Comparison of ENCODE assay signal across 23 mouse cellular contexts in genomic region chr3:132471070-132471469, GRCm38 (mm10).
DNase-seq lines count a peak whose midpoint lies in the region; ATAC-seq and TF ChIP-seq lines count a peak whose summit lies in the region.
"Had no signal": no experiment of that assay in that cellular context is flagged by ENCODE, and none has a peak within 500 bp of the region (broad histone marks: within the 10 kb centered on the region; RNA-seq: fewer than 3 reads in every experiment).

No protein-coding gene starts in this region.

- H3K36me3 ChIP-seq in kidney, embryonic 15.5 days, result no peaks in the 10 kb centered on the region
- H3K36me3 ChIP-seq in lung, postnatal 0 days (ENCODE audit: insufficient read depth, low read length), result no peaks in the 10 kb centered on the region
- H3K36me3 ChIP-seq in intestine, postnatal 0 days (ENCODE audit: control insufficient read depth, insufficient read depth), result no peaks in the 10 kb centered on the region
- H3K36me3 ChIP-seq in midbrain, embryonic 10.5 days, result no peaks in the 10 kb centered on the region
- H3K36me3 ChIP-seq: embryonic facial prominence, embryonic 10.5 days; embryonic facial prominence, embryonic 12.5 days; forebrain, embryonic 15.5 days; G1E had no signal

- no peak overlapping the region for H3K4me3 ChIP-seq in kidney, embryonic 15.5 days (replicated peaks)
- H3K4me3 ChIP-seq in lung, postnatal 0 days (ENCODE audit: low read depth, low read length), result no peak overlapping the region
- H3K4me3 ChIP-seq in intestine, postnatal 0 days (ENCODE audit: low read depth, low read length), result no peak overlapping the region
- H3K4me3 ChIP-seq in midbrain, embryonic 10.5 days, result no peak overlapping the region
- H3K4me3 ChIP-seq: embryonic facial prominence, embryonic 10.5 days; embryonic facial prominence, embryonic 12.5 days; forebrain, embryonic 13.5 days; forebrain, embryonic 15.5 days had no signal

- H3K27ac ChIP-seq in kidney, embryonic 15.5 days, result no peak overlapping the region
- H3K27ac ChIP-seq in lung, postnatal 0 days (ENCODE audit: low read length), result no peak overlapping the region
- no peak overlapping the region for H3K27ac ChIP-seq in intestine, postnatal 0 days (ENCODE audit: low read depth, low read length)
- H3K27ac ChIP-seq in midbrain, embryonic 10.5 days (replicated peaks), result no peak overlapping the region
- H3K27ac ChIP-seq: embryonic facial prominence, embryonic 10.5 days; embryonic facial prominence, embryonic 12.5 days; forebrain, embryonic 13.5 days; forebrain, embryonic 15.5 days had no signal

- H3K4me2 ChIP-seq in kidney, embryonic 15.5 days, result no peak overlapping the region
- no peak overlapping the region for H3K4me2 ChIP-seq in lung, postnatal 0 days (replicated peaks; ENCODE audit: low read depth, low read length)
- no peak overlapping the region for H3K4me2 ChIP-seq in intestine, postnatal 0 days (replicated peaks; ENCODE audit: low read depth)
- H3K4me2 ChIP-seq: embryonic facial prominence, embryonic 12.5 days; forebrain, embryonic 13.5 days; forebrain, embryonic 15.5 days had no signal

- peak; percentile 33; the same call in 1 of the 2 replicates for ATAC-seq in kidney, embryonic 15.5 days (replicated peaks; ENCODE audit: low FRiP score)
- ATAC-seq in lung, postnatal 0 days, result no peak
- ATAC-seq in intestine, postnatal 0 days, result no peak
- ATAC-seq: forebrain, embryonic 13.5 days; forebrain, embryonic 15.5 days; forebrain, postnatal 0 days; Patski had no signal

- no peak overlapping the region for H3K9ac ChIP-seq in kidney, embryonic 15.5 days
- no peak overlapping the region for H3K9ac ChIP-seq in lung, postnatal 0 days (replicated peaks; ENCODE audit: low read depth)
- no peak overlapping the region for H3K9ac ChIP-seq in intestine, postnatal 0 days (ENCODE audit: low read depth, low read length)
- H3K9ac ChIP-seq: embryonic facial prominence, embryonic 12.5 days; forebrain, embryonic 13.5 days; forebrain, embryonic 15.5 days; forebrain, postnatal 0 days had no signal

- no peak for TF ChIP-seq EP300 in lung, postnatal 0 days (IDR thresholded peaks at IDR 0.05)

- no peaks in the 10 kb centered on the region for H3K4me1 ChIP-seq in kidney, embryonic 15.5 days
- H3K4me1 ChIP-seq in lung, postnatal 0 days (ENCODE audit: insufficient read depth, low read depth, low read length), result no peaks in the 10 kb centered on the region
- H3K4me1 ChIP-seq in intestine, postnatal 0 days (replicated peaks; ENCODE audit: control insufficient read depth, insufficient read depth, low read length), result no peaks in the 10 kb centered on the region
- H3K4me1 ChIP-seq in midbrain, embryonic 10.5 days, result 0 out of 2 replicates have a peak, but pooled peaks cover 3% of the 10 kb centered on the region
- H3K4me1 ChIP-seq: embryonic facial prominence, embryonic 10.5 days; embryonic facial prominence, embryonic 12.5 days; forebrain, embryonic 13.5 days; forebrain, embryonic 15.5 days had no signal

- 36% methylated on average over 4 of the region's 4 CpGs for WGBS in kidney, embryonic 15.5 days
- WGBS in lung, postnatal 0 days, result 37% methylated on average over 4 of the region's 4 CpGs
- WGBS in intestine, postnatal 0 days, result 50% methylated on average over 4 of the region's 4 CpGs
- WGBS in midbrain, embryonic 10.5 days, result 62% methylated on average over 4 of the region's 4 CpGs

- no peaks in the 10 kb centered on the region for H3K27me3 ChIP-seq in kidney, embryonic 15.5 days
- no peaks in the 10 kb centered on the region for H3K27me3 ChIP-seq in lung, postnatal 0 days (replicated peaks; ENCODE audit: insufficient read depth, low read length)
- no peaks in the 10 kb centered on the region for H3K27me3 ChIP-seq in intestine, postnatal 0 days (replicated peaks; ENCODE audit: control insufficient read depth, insufficient read depth, low read length)
- H3K27me3 ChIP-seq in midbrain, embryonic 10.5 days (ENCODE audit: low read depth, poor library complexity, severe bottlenecking), result no peaks in the 10 kb centered on the region
- H3K27me3 ChIP-seq: embryonic facial prominence, embryonic 12.5 days; forebrain, embryonic 13.5 days; forebrain, embryonic 15.5 days; Patski had no signal

- no peaks in the 10 kb centered on the region for H3K9me3 ChIP-seq in kidney, embryonic 15.5 days (replicated peaks)
- H3K9me3 ChIP-seq in lung, postnatal 0 days (ENCODE audit: low read length), result no peaks in the 10 kb centered on the region
- H3K9me3 ChIP-seq in intestine, postnatal 0 days (ENCODE audit: control insufficient read depth), result no peaks in the 10 kb centered on the region
- H3K9me3 ChIP-seq in midbrain, embryonic 10.5 days (replicated peaks), result no peaks in the 10 kb centered on the region
- H3K9me3 ChIP-seq: embryonic facial prominence, embryonic 10.5 days; embryonic facial prominence, embryonic 12.5 days; forebrain, embryonic 13.5 days; forebrain, embryonic 15.5 days; G1E had no signal

- TF ChIP-seq CTCF in lung, postnatal 0 days (IDR thresholded peaks at IDR 0.05), result no peak
- TF ChIP-seq CTCF in intestine, postnatal 0 days (IDR thresholded peaks at IDR 0.05; ENCODE audit: low read depth), result no peak

- no peak for DNase-seq in kidney, adult 8-10 months
- DNase-seq in lung, postnatal 0 days (ENCODE audit: low spot score), result peak; percentile 5
- DNase-seq in lung, postnatal 4 days, result no peak
- DNase-seq in ES-CJ7 (ENCODE audit: low read depth, low spot score) (peak; percentile 42), R1 (ENCODE audit: low read depth, low spot score) (peak; percentile 66)
- DNase-seq in midbrain, embryonic 10.5 days (ENCODE audit: low spot score), result no peak
- DNase-seq: adrenal gland, adult 2 months; adrenal gland, postnatal 10 days; adrenal gland, postnatal 25 days; cerebellum, adult 11-12 months; cerebellum, adult 2 months; cerebellum, adult 9-10 months; cerebellum, postnatal 10 days; cerebellum, postnatal 25 days; forebrain, postnatal 0 days had no signal

Comparison
In these comparisons a context has a peak if more than half of its experiments do, and no peak if none do; other contexts are left out.
1. DNase-seq: peak in lung, postnatal 0 days (single experiment), ES-CJ7 (single experiment) and R1 (single experiment); none in kidney, adult 8-10 months (0 of 2), lung, postnatal 4 days (0 of 2) and midbrain, embryonic 10.5 days (single experiment).